9 mouse cellular contexts compared by ENCODE assay signal in the genomic region with DNA sequence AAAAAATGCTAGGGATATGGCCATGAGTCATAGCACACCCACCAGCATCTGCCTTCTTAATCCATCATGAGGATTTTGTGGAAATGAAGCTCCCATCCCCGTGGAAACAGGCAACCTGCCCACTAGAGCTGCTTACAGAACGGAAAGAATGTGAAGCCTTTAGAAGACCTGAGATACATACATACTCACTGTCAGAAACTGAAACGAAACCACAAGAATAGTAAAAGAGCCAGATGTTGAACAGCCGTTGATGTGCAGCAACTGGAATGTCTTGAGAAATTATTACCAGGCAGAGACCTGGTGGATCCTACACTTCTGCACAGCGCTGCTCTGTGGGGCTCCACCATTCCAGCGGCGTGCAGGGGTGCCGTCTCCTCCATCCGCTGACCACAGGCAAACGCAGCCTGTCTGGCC.
A peak's percentile ranks its signal among the peaks of the same experiment; 100 is the strongest.
DNase-seq lines count a peak whose midpoint lies in the region; ATAC-seq lines count a peak whose summit lies in the region.
"Had no signal": no experiment of that assay in that cellular context is flagged by ENCODE, and none has a peak within 500 bp of the region (broad histone marks: within the 10 kb centered on the region; RNA-seq: fewer than 3 reads in every experiment).

No protein-coding gene starts in this region.

- H3K4me2 ChIP-seq in kidney, embryonic 14.5 days (replicated peaks; ENCODE audit: low read depth, low read length) = no peak overlapping the region
- peak overlapping the region; percentile 34 for H3K4me2 ChIP-seq in embryonic facial prominence, embryonic 14.5 days (ENCODE audit: low read depth, low read length)

- H3K27ac ChIP-seq in kidney, embryonic 14.5 days (ENCODE audit: low read depth, low read length) = no peak overlapping the region
- peak overlapping the region; percentile 65; the same call in 1 of the 2 replicates for H3K27ac ChIP-seq in embryonic facial prominence, embryonic 14.5 days (replicated peaks; ENCODE audit: low read depth, low read length)
- H3K27ac ChIP-seq: forebrain, embryonic 10.5 days had no signal

- no peaks in the 10 kb centered on the region for H3K9me3 ChIP-seq in kidney, embryonic 14.5 days (ENCODE audit: control insufficient read depth, low read length)
- no peaks in the 10 kb centered on the region for H3K9me3 ChIP-seq in embryonic facial prominence, embryonic 14.5 days (ENCODE audit: control insufficient read depth, low read length)
- H3K9me3 ChIP-seq: forebrain, embryonic 10.5 days had no signal

- no peaks in the 10 kb centered on the region; the same call in 1 of the 2 replicates for H3K36me3 ChIP-seq in kidney, embryonic 14.5 days (ENCODE audit: control insufficient read depth, insufficient read depth, low read length)
- 0 out of 2 replicates have a peak, but pooled peaks cover 7% of the 10 kb centered on the region for H3K36me3 ChIP-seq in embryonic facial prominence, embryonic 14.5 days (ENCODE audit: control insufficient read depth, insufficient read depth, low read length)
- H3K36me3 ChIP-seq: forebrain, embryonic 10.5 days had no signal

- H3K4me1 ChIP-seq in kidney, embryonic 14.5 days (ENCODE audit: control insufficient read depth, insufficient read depth, low read length) = peaks cover 4% of the 10 kb centered on the region; the same call in 1 of the 2 replicates
- H3K4me1 ChIP-seq in embryonic facial prominence, embryonic 14.5 days (ENCODE audit: control insufficient read depth, insufficient read depth, low read length) = peaks cover 16% of the 10 kb centered on the region

- no peaks in the 10 kb centered on the region for H3K27me3 ChIP-seq in kidney, embryonic 14.5 days (ENCODE audit: control insufficient read depth, insufficient read depth, low read length)
- H3K27me3 ChIP-seq in embryonic facial prominence, embryonic 14.5 days (replicated peaks; ENCODE audit: control insufficient read depth, insufficient read depth, low read length) = no peaks in the 10 kb centered on the region

- ATAC-seq in kidney, embryonic 14.5 days (ENCODE audit: low FRiP score, low TSS enrichment) = peak; percentile 41; the same call in 1 of the 2 replicates
- ATAC-seq in embryonic facial prominence, embryonic 14.5 days (ENCODE audit: low read depth) = peak; percentile 50

- no peak overlapping the region for H3K9ac ChIP-seq in kidney, embryonic 14.5 days (ENCODE audit: low read depth, low read length)
- no peak overlapping the region for H3K9ac ChIP-seq in embryonic facial prominence, embryonic 14.5 days (ENCODE audit: low read depth, low read length)

- no peak overlapping the region for H3K4me3 ChIP-seq in kidney, embryonic 14.5 days (ENCODE audit: low read length)
- H3K4me3 ChIP-seq in embryonic facial prominence, embryonic 14.5 days (ENCODE audit: low read depth, low read length) = no peak overlapping the region
- H3K4me3 ChIP-seq: forebrain, embryonic 10.5 days had no signal

- DNase-seq in kidney, postnatal 10 days = no peak
- DNase-seq in embryonic facial prominence, embryonic 14.5 days (ENCODE audit: low spot score) = peak; percentile 89
- DNase-seq in layer of hippocampus, adult 9-11 months = peak; percentile 92
- peak; percentile 87 to 91 for DNase-seq in right cerebral cortex, postnatal 10 days (ENCODE audit: low spot score in 2 of 2)
- no peak for DNase-seq in T-cell, adult 2 months (ENCODE audit: low spot score)
- no peak for DNase-seq in adrenal gland, postnatal 4 days (ENCODE audit: low spot score in 2 of 2)
- no peak for DNase-seq in heart, adult 18-20 months

- 58% methylated on average over 10 of the region's 10 CpGs for WGBS in kidney, embryonic 14.5 days
- WGBS in embryonic facial prominence, embryonic 14.5 days = 47% methylated on average over 10 of the region's 10 CpGs

Comparison
In these comparisons a context has a peak if more than half of its experiments do, and no peak if none do; other contexts are left out.
1. DNase-seq: peak in embryonic facial prominence, embryonic 14.5 days (single experiment), layer of hippocampus, adult 9-11 months (single experiment) and right cerebral cortex, postnatal 10 days (2 of 2); none in kidney, postnatal 10 days (single experiment), T-cell, adult 2 months (single experiment), adrenal gland, postnatal 4 days (0 of 2) and heart, adult 18-20 months (0 of 2).